Mouse (Mus musculus) megakaryocyte, adult 5-6 weeks (primary cell): ENCODE measurements at regions not wholly inside any gene's neighbourhood (a gene's known extent, or its start where the extent isn't known, plus 50 kb on each side); places are given as distances from the start of the nearest gene placed in this dataset.

Source experiments
- ATAC-seq: 2 replicates; pipeline ENCODE4 v1.8.0; 2016; ENCODE audit warnings: mild to moderate bottlenecking, inconsistent platforms; ENCODE audit not compliant: poor library complexity, severe bottlenecking

- ATAC-seq: no peak
Measured at GRCm38 (mm10) chrX:143024325-143024971, 57.9 kb upstream of the Ammecr1 start.

GRCm38 (mm10) chrX:143030371-143031010 lies 64.0 kb upstream of the Ammecr1 start:
- no peak for ATAC-seq

GRCm38 (mm10) chrX:143039878-143040277 lies 59.5 kb upstream of the Rtl9 start:
- ATAC-seq: no peak

GRCm38 (mm10) chrX:143044296-143044695 lies 55.1 kb upstream of the Rtl9 start:
- peak; percentile 45; the same call in 1 of the 2 replicates for ATAC-seq

- ATAC-seq: no peak
Measured at GRCm38 (mm10) chrX:143046293-143046692, 53.1 kb upstream of the Rtl9 start.
